Mouse (Mus musculus) cortical plate, adult 2 months (tissue): Measurements from ENCODE around the gene Chst13.

Experiments
- CTCF ChIP-seq: fragments of 200-500 bp; IDR thresholded peaks from 2 replicates; pipeline ENCODE4 v1.5.1; 2011; ENCODE audit warnings: mild to moderate bottlenecking, control low read depth, low read length; ENCODE audit not compliant: insufficient read depth; ENCODE audit errors: extremely low read depth
- POLR2A ChIP-seq: fragments of 200-500 bp; IDR thresholded peaks from 2 replicates; pipeline ENCODE4 v1.6.1; 2011; ENCODE audit warnings: mild to moderate bottlenecking, low read length, control low read depth; ENCODE audit not compliant: insufficient read depth; ENCODE audit errors: extremely low read depth

DNA sequence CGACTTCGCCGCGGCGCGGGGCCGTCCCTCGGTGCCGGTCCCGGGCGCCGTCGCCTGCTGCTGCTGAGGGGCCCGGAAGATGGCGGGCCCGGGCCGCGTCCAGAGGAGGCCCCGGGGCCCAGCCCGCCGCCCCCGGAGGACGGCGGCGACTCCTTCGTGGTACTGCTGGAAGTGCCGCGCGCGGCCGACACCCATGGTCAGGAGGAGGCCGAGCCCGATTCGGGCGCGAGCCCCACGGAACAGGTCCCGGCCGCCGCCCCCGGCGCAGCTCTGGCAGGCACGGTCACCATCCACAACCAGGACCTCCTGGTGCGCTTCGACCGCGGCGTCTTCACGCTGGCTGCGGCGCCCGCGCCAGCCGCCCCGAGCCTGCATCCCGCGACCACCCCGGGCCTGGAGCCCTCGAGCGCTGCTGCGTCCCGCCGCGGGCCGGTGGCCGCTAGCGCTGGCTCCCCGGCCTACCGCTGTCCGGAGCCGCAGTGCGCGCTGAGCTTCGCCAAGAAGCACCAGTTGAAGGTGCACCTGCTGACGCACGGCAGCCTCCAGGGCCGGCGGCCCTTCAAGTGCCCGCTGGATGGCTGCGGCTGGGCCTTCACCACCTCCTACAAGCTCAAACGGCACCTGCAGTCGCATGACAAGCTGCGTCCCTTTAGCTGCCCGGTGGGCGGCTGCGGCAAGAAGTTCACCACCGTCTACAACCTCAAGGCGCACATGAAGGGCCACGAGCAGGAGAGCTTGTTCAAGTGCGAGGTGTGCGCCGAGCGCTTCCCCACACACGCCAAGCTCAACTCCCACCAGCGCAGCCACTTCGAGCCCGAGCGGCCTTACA, 45.0 kb upstream of the Chst13 start:
- TF ChIP-seq POLR2A (no peak), CTCF (no peak)
